Mouse (Mus musculus) heart, embryonic 16.5 days (tissue): ENCODE results near the gene Cyp2d11. TPM values are rescaled to one million over a fixed set of nuclear protein-coding genes. Genes with fewer than 3 reads are reported as not detected.
"Not testable (repeated sequence)": the region's sequence is repeated elsewhere in the genome, so short reads cannot be mapped to it uniquely, and the experiment has no call there.

Source experiments
- ATAC-seq: fragments of 200-750 bp; cut with Nextera tagmentation; replicated peaks from 2 replicates; pipeline ENCODE4 v1.8.0; 2017; ENCODE audit warnings: moderate number of reproducible peaks; ENCODE audit not compliant: insufficient read depth, low FRiP score; ENCODE audit errors: extremely low read depth
- H3K27ac ChIP-seq: fragments of 300-500 bp; sonication (generic); 2 replicates; pipeline ENCODE4 v1.5.1; 2014; ENCODE audit warnings: mild to moderate bottlenecking, low read length, control low read depth, moderate library complexity
- H3K27me3 ChIP-seq: fragments of 300-500 bp; sonication (generic); 2 replicates; pipeline ENCODE4 v1.6.1; 2014; ENCODE audit warnings: low read length, mixed read lengths; ENCODE audit not compliant: control insufficient read depth, insufficient read depth
- H3K36me3 ChIP-seq: fragments of 300-500 bp; sonication (generic); 2 replicates; pipeline ENCODE4 v1.6.1; 2014; ENCODE audit not compliant: control insufficient read depth, insufficient read depth
- H3K4me1 ChIP-seq: fragments of 300-500 bp; sonication (generic); 2 replicates; pipeline ENCODE4 v1.6.1; 2014; ENCODE audit warnings: low read length, mixed read lengths; ENCODE audit not compliant: control insufficient read depth, insufficient read depth
- H3K4me2 ChIP-seq: fragments of 300-500 bp; sonication (generic); 2 replicates; pipeline ENCODE4 v1.6.1; 2014; ENCODE audit warnings: low read depth, mild to moderate bottlenecking, control low read depth, low read length
- H3K4me3 ChIP-seq: fragments of 300-500 bp; sonication (generic); 2 replicates; pipeline ENCODE4 v1.5.1; 2014; ENCODE audit warnings: mild to moderate bottlenecking, control low read depth, low read length
- H3K9ac ChIP-seq: fragments of 300-500 bp; sonication (generic); 2 replicates; pipeline ENCODE4 v1.6.1; 2014; ENCODE audit warnings: low read length, control low read depth
- H3K9me3 ChIP-seq: fragments of 300-500 bp; sonication (generic); replicated peaks from 2 replicates; pipeline ENCODE4 v1.6.1; 2016; ENCODE audit warnings: low read length; ENCODE audit not compliant: control insufficient read depth
- WGBS: fragments of 180-500 bp; shearing (Covaris S2); extraction: QIAGEN DNeasy Blood & Tissue Kit; methylation state at CpG from one replicate; pipeline ENCODE4 v1.1.7; 2014; 5-methylcytosine and 5-hydroxymethylcytosine counted together
- polyA plus RNA-seq: library from polyadenylated mRNA; unstranded; fragments of >200 nt; fragmentation: Nextera tagmentation; extraction: Ambion mirVana; gene quantifications from 2 replicates; pipeline ENCODE4 v1.2.1, GENCODE M21; 2015

Gene Cyp2d11
- polyA plus RNA-seq, 1 experiment from 2014 or later, result not detected

DNA sequence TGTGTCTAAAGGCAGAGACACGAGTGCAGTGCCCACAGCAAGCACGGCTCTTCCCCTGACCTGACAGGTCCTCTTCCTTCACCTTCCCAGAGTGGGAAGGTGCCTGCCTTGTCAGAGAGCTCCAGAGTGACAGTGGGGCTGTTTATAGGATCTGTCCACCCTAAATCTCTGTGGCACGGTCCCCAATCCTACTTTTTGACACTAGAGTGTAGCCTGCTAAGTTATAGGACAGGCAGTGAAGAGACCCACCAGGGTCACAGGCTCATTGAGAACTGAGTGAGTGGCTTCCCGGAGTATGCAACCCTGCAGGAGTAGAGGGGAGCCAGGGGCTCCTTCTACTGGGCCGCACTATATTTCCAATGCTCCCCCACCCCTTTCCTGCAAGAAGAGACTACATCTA is 16.1 kb downstream of the Cyp2d11 start:
- peak overlapping the region; percentile 39 for H3K27ac ChIP-seq
- H3K36me3 ChIP-seq, result 0 out of 2 replicates have a peak, but pooled peaks cover 3% of the 10 kb centered on the region
- no peaks in the 10 kb centered on the region for H3K27me3 ChIP-seq
- 74% methylated on average over 5 of the region's 5 CpGs for WGBS
- H3K4me3 ChIP-seq, result no peak overlapping the region
- no peaks in the 10 kb centered on the region for H3K9me3 ChIP-seq
- ATAC-seq, result no peak
- H3K4me1 ChIP-seq, result peaks cover 27% of the 10 kb centered on the region
- no peak overlapping the region for H3K9ac ChIP-seq
- H3K4me2 ChIP-seq, result peak overlapping the region; percentile 84

DNA sequence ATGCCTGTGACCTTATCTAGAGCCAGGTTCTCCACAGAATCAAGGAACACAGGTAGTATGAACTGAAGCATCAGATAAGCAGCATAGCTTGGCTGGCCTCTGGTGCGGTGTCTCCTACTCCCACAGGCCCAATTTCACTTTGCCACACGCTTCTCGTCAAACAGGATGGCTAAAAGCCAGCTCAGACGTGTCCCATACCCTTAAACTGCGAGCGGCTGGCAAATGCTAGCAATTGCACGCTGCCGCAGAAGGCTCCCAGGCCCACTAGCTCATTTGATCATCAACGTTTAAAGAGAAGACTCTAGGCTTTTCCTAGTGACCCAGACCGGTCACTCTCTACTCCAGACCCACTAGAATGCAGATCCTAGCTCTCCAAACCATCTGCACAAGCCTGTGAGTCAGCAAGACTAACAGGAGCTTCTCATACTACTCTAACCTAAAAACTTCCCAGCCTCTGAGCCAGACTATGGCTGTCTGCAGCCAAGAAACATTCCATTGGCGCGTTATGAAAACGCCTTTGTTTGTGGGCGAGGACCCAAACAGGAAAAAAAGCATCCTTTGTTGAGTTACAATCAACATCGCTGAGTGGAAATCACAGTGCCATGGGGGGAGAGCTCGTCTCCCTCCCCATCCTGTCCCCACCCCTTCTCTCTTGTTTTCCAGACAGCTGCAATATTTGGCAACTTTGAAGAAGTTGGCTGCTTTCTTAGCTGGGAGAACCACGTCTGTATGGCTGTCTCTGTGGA is 17.3 kb downstream of the Cyp2d11 start:
- Histone ChIP-seq H3K4me2 (no peak overlapping the region), H3K36me3 (0 out of 2 replicates have a peak, but pooled peaks cover 3% of the 10 kb centered on the region), H3K9ac (no peak overlapping the region), H3K27me3 (no peaks in the 10 kb centered on the region), H3K4me1 (peaks cover 27% of the 10 kb centered on the region), H3K4me3 (no peak overlapping the region), H3K9me3 (no peaks in the 10 kb centered on the region), H3K27ac (peak overlapping the region; percentile 66)
- WGBS, result 60% methylated on average over 17 of the region's 17 CpGs
- peak; percentile 16; the same call in 1 of the 2 replicates for ATAC-seq

DNA sequence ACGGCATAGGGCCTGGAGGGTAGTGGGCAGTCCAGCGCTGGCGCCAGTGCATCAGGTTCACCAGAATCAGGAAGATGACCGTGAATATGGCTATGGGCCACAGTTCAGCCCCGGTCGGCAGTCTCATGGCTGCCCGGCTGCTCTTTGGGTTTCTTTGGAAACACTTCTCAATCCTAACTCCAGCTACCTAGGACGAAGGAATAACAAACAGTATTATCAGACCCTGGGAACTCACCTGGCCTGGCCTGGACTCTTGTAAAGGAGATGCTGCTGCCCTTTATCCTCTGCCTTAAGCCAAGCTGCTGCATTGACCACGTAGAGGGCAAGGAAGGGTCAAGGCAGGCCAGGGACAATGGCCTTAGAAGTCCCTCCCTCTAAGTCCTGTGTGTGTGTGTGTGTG is 18.0 kb downstream of the Cyp2d11 start:
- Histone ChIP-seq H3K9me3 (no peaks in the 10 kb centered on the region), H3K36me3 (0 out of 2 replicates have a peak, but pooled peaks cover 3% of the 10 kb centered on the region), H3K27ac (peak overlapping the region; percentile 66), H3K4me3 (no peak overlapping the region), H3K4me1 (peaks cover 23% of the 10 kb centered on the region), H3K4me2 (no peak overlapping the region), H3K27me3 (no peaks in the 10 kb centered on the region), H3K9ac (no peak overlapping the region)
- no peak for ATAC-seq
- 85% methylated on average over 9 of the region's 9 CpGs for WGBS

DNA sequence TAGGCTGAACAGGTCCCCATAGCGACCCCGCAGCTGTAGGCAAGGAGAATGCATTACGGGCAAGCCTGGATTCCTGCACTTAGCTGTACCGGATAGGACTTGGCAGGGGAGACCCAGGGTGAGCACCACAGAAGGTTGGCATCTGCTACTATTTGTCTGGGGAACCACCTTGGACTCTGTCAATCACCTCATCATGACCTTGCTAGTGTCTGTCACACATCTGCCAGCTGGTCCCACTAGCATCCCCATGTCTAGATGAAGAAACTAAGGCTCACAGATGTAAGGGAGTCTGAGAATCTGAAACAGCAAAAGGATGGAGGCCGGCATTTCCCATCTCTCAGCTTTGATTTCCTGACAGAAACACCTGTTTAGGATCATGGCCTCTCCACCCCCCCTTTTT is 19.4 kb downstream of the Cyp2d11 start:
- H3K27me3 ChIP-seq, result no peaks in the 10 kb centered on the region
- H3K4me1 ChIP-seq, result peaks cover 19% of the 10 kb centered on the region
- no peak for ATAC-seq
- H3K27ac ChIP-seq, result no peak overlapping the region
- no peak overlapping the region for H3K9ac ChIP-seq
- H3K9me3 ChIP-seq, result no peaks in the 10 kb centered on the region
- H3K4me3 ChIP-seq, result no peak overlapping the region
- WGBS, result 85% methylated on average over 5 of the region's 5 CpGs
- no peak overlapping the region for H3K4me2 ChIP-seq
- 0 out of 2 replicates have a peak, but pooled peaks cover 3% of the 10 kb centered on the region for H3K36me3 ChIP-seq

DNA sequence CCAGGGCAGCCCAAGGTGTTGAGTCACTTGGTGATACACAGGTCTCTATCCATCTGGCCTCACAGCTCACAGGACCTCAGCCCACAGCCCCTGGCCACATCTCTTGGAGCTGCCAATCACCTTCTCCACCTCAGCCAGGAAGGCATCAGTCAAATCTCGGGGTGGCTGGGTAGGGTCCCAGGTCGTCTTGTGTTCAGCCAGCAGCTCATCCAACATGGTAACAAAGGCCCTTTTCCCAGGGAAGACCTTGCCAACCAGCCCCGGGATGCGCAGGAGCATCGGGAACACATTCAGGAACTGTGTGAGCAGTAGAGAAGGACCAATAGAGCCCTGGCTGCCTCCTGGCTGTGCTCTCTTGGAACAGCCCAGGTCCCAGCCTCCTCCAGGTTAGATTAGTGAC is 20.8 kb downstream of the Cyp2d11 start:
- peaks cover 9% of the 10 kb centered on the region for H3K4me1 ChIP-seq
- WGBS, result 79% methylated on average over 5 of the region's 5 CpGs

DNA sequence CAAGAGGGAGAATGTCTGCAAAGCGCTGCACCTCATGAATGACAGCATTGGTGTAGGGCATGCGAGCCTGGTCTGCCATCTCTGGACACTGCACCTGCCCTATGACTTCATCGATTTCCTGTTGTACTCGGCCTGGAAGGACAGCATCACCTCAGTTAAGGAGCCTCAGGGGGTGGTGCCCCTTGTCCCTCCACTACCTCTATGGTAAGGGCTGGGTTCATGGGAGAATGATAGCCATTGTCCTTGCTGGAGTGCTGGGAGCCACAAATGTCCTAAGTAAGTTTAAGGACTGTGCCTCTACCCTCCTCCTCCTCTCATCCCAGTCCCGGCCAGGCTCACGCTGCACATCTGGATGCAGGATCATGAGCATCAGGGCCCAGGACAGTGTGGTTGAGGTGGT is 21.4 kb downstream of the Cyp2d11 start:
- WGBS, result 85% methylated on average over 6 of the region's 6 CpGs
- H3K9ac ChIP-seq, result no peak overlapping the region
- ATAC-seq, result no peak
- no peaks in the 10 kb centered on the region for H3K9me3 ChIP-seq
- no peaks in the 10 kb centered on the region for H3K27me3 ChIP-seq
- H3K36me3 ChIP-seq, result 0 out of 2 replicates have a peak, but pooled peaks cover 3% of the 10 kb centered on the region
- H3K27ac ChIP-seq, result no peak overlapping the region
- H3K4me3 ChIP-seq, result no peak overlapping the region
- H3K4me1 ChIP-seq, result peaks cover 8% of the 10 kb centered on the region
- no peak overlapping the region for H3K4me2 ChIP-seq

More for the DNA sequence above, 20.8 kb downstream of the Cyp2d11 start:
- Histone ChIP-seq H3K4me2 (no peak overlapping the region), H3K27ac (no peak overlapping the region), H3K9ac (no peak overlapping the region), H3K27me3 (no peaks in the 10 kb centered on the region), H3K4me3 (no peak overlapping the region), H3K36me3 (0 out of 2 replicates have a peak, but pooled peaks cover 3% of the 10 kb centered on the region), H3K9me3 (no peaks in the 10 kb centered on the region)
- ATAC-seq, result no peak

DNA sequence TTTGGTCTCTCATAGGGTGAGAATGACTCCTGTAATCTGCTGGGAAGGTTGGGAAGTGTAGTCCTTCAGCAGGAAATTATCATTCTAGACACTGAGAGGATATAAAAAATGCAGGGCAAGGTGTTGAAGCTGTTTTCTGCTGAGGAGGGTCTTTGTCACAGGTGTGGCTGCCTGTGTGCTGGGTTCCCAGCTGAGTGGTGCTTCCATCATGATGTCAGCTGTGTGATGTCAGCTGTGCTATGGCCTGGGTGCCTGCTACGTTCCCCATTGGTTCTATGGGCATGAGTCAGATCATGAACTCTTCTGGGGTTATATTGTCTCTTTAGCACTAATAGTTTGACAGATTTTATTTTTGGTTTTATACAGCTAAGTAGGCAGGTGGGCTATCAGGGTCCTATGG is 25.0 kb downstream of the Cyp2d11 start:
- 81% methylated on average over 1 of the region's 1 CpGs for WGBS
- no peak overlapping the region for H3K27ac ChIP-seq
- no peak overlapping the region for H3K4me2 ChIP-seq
- no peak overlapping the region for H3K9ac ChIP-seq
- no peaks in the 10 kb centered on the region; the same call in 1 of the 2 replicates for H3K4me1 ChIP-seq
- no peaks in the 10 kb centered on the region for H3K9me3 ChIP-seq
- no peak for ATAC-seq
- 0 out of 2 replicates have a peak, but pooled peaks cover 3% of the 10 kb centered on the region for H3K36me3 ChIP-seq
- H3K4me3 ChIP-seq, result no peak overlapping the region
- H3K27me3 ChIP-seq, result no peaks in the 10 kb centered on the region

DNA sequence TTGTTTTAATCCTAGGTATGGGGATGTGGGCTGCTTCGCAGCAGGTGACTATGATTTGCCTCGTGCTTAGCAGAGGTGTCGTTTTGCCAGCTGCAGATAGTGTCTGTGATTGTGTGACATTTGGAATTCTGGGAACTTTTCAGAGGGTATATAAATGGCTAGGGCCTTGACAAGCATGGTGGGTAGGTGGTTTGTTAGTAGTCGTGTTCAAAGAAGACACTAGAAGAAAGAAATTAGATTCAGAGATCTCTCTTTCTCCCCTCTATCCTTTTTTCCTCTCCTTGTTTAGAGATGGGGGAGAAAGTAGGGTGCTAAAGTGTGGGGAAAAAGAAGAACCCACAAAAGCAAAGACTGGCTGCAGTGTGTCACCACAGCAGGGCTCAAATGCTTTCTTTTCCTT is 25.7 kb downstream of the Cyp2d11 start:
- no peak for ATAC-seq
- H3K27ac ChIP-seq, result no peak overlapping the region
- no peaks in the 10 kb centered on the region; the same call in 1 of the 2 replicates for H3K4me1 ChIP-seq
- H3K9me3 ChIP-seq, result no peaks in the 10 kb centered on the region
- no peaks in the 10 kb centered on the region for H3K27me3 ChIP-seq
- H3K4me3 ChIP-seq, result no peak overlapping the region
- 83% methylated on average over 4 of the region's 4 CpGs for WGBS
- H3K36me3 ChIP-seq, result no peaks in the 10 kb centered on the region
- no peak overlapping the region for H3K4me2 ChIP-seq
- H3K9ac ChIP-seq, result no peak overlapping the region

DNA sequence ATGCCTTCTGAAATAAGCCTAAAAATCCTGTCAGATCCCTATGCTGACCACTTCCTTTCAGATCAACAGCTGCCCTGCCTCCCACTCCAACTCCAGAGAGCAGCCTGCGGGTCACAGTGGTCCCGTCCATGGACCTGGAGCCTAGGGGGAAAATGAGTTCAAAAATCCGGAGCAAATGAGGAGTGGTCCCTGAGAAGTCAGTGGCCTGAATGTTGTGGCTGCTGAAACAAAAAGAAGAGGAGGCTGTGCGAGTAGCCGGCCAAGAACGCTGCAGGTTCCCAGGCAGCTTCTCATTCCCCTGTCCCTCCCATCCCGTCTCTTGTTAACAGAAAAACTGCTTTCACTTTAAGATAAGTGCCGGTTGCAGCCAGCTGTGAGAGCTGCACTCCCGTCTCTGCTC is 29.3 kb downstream of the Cyp2d11 start:
- Histone ChIP-seq H3K4me3 (peak overlapping the region; percentile 18; the same call in 1 of the 2 replicates), H3K4me2 (peak overlapping the region; percentile 49)
- H3K9ac ChIP-seq, ATAC-seq, H3K27ac ChIP-seq, H3K27me3 ChIP-seq, H3K9me3 ChIP-seq, H3K4me1 ChIP-seq, H3K36me3 ChIP-seq: not testable (repeated sequence)
- WGBS, result 12% methylated on average over 6 of the region's 9 CpGs
